Mouse (Mus musculus): Measurements from ENCODE around the gene Ces1a. TPM values are rescaled to one million over a fixed set of nuclear protein-coding genes. Genes with fewer than 3 reads are reported as not detected.

The Ces1a gene
- polyA plus RNA-seq, 1 experiment from 2014 or later, result not detected

GRCm38 (mm10) chr8:93010286-93010685 lies 37.7 kb downstream of the Ces1a start:
- H3K27me3 ChIP-seq (ENCODE audit: insufficient read depth, low read length), result no peaks in the 10 kb centered on the region

GRCm38 (mm10) chr8:92998600-92998999 lies 49.4 kb downstream of the Ces1a start:
- WGBS, result 43% methylated on average over 2 of the region's 2 CpGs
- H3K4me2 ChIP-seq (replicated peaks; ENCODE audit: low read depth, low read length), result no peak overlapping the region
- no peaks in the 10 kb centered on the region for H3K4me1 ChIP-seq (ENCODE audit: insufficient read depth, low read length)
- no peak overlapping the region for H3K27ac ChIP-seq (ENCODE audit: low read length)
- H3K9ac ChIP-seq (replicated peaks; ENCODE audit: low read length), result no peak overlapping the region
- no peaks in the 10 kb centered on the region for H3K27me3 ChIP-seq (ENCODE audit: insufficient read depth, low read length)
- no peak overlapping the region for H3K4me3 ChIP-seq (ENCODE audit: low read length)
- H3K9me3 ChIP-seq (ENCODE audit: low read length), result no peaks in the 10 kb centered on the region
- H3K36me3 ChIP-seq (ENCODE audit: insufficient read depth, low read length), result no peaks in the 10 kb centered on the region
- no peak for ATAC-seq (ENCODE audit: low FRiP score, low TSS enrichment)

More at GRCm38 (mm10) chr8:93010286-93010685, 37.7 kb downstream of the Ces1a start:
- no peaks in the 10 kb centered on the region for H3K9me3 ChIP-seq (ENCODE audit: low read length)
- no peak overlapping the region for H3K4me2 ChIP-seq (replicated peaks; ENCODE audit: low read depth, low read length)
- H3K36me3 ChIP-seq (ENCODE audit: insufficient read depth, low read length), result no peaks in the 10 kb centered on the region
- no peak overlapping the region for H3K27ac ChIP-seq (ENCODE audit: low read length)
- H3K9ac ChIP-seq (replicated peaks; ENCODE audit: low read length), result no peak overlapping the region
- no peaks in the 10 kb centered on the region for H3K4me1 ChIP-seq (ENCODE audit: insufficient read depth, low read length)
- H3K4me3 ChIP-seq (ENCODE audit: low read length), result no peak overlapping the region
- 36% methylated on average over 5 of the region's 5 CpGs for WGBS
- ATAC-seq (ENCODE audit: low FRiP score, low TSS enrichment), result no peak

DNA sequence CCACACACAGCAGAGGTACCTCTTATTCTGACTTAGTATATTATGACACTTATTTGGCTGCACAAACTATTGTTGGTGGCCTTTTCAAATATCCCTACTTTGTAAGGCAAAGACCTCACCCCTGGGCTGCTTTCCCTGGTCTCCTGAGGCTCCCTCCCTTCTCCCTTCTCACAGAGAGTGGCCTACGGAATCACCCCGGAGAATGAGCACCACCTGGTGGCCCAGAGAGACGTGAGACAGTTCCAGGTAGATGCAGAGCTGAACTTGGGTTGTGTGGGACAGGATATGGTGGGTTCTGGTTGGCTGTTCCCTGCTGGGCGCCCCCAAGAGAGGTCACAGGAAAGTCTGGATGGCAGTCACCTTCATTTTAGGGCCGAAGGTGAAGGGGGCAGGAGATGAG lies 51.2 kb downstream of the Ces1a start:
- Histone ChIP-seq H3K36me3 (ENCODE audit: insufficient read depth, low read length) (no peaks in the 10 kb centered on the region), H3K4me3 (ENCODE audit: low read length) (no peak overlapping the region), H3K4me1 (ENCODE audit: insufficient read depth, low read length) (no peaks in the 10 kb centered on the region), H3K4me2 (replicated peaks; ENCODE audit: low read depth, low read length) (no peak overlapping the region), H3K27me3 (ENCODE audit: insufficient read depth, low read length) (no peaks in the 10 kb centered on the region), H3K27ac (ENCODE audit: low read length) (no peak overlapping the region), H3K9ac (replicated peaks; ENCODE audit: low read length) (no peak overlapping the region), H3K9me3 (ENCODE audit: low read length) (no peaks in the 10 kb centered on the region)
- WGBS, result 16% methylated on average over 5 of the region's 5 CpGs
- no peak; the same call in 1 of the 2 replicates for ATAC-seq (ENCODE audit: low FRiP score, low TSS enrichment)

DNA sequence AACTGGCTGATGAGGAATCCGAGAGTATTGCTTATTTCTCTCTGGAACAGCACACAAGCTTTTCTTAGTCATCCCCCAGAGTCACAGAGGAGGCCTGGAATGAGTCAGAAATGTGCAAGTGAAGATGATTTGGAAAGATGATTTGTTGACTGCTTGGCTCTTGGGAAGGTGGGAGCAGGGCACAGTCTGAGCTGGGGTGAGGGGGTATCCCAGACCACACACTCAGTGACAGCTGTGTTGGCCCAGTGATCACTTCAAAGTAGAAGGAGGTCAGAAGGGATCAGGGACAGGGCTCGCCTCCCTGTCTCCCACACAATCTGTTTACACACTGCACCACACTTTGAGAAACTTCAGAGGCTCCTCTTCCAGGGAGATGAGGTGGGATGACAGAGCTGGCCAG lies 63.6 kb downstream of the Ces1a start:
- H3K4me2 ChIP-seq (replicated peaks; ENCODE audit: low read depth, low read length), result no peak overlapping the region
- H3K9ac ChIP-seq (replicated peaks; ENCODE audit: low read length), result no peak overlapping the region
- H3K27ac ChIP-seq (ENCODE audit: low read length), result no peak overlapping the region
- 35% methylated on average over 2 of the region's 2 CpGs for WGBS
- H3K9me3 ChIP-seq (ENCODE audit: low read length), result no peaks in the 10 kb centered on the region
- ATAC-seq (ENCODE audit: low FRiP score, low TSS enrichment), result no peak
- H3K27me3 ChIP-seq (ENCODE audit: insufficient read depth, low read length), result no peaks in the 10 kb centered on the region
- no peaks in the 10 kb centered on the region for H3K4me1 ChIP-seq (ENCODE audit: insufficient read depth, low read length)
- no peaks in the 10 kb centered on the region for H3K36me3 ChIP-seq (ENCODE audit: insufficient read depth, low read length)
- H3K4me3 ChIP-seq (ENCODE audit: low read length), result no peak overlapping the region

DNA sequence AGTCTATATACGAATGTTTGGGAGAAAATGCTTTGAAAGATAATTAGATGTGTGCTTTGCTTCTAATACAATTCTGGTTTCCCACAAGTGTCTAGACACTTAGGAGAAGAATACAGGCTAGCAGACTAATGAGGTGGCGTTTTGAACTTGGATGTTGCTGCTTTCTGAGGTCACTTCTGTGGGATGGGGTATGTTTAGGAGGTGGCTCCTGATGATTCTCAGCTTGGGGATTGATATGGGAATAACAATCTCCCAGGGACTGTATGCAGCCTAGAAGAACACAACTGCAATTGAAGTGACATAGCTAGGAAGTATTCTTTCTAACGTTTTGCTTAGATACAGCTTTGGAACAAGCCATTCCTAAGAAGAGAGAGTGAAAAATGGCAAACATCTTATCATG lies 65.5 kb downstream of the Ces1a start:
- ATAC-seq (ENCODE audit: low FRiP score, low TSS enrichment), result no peak
- no peaks in the 10 kb centered on the region for H3K9me3 ChIP-seq (ENCODE audit: low read length)

GRCm38 (mm10) chr8:92976656-92977055 lies 71.3 kb downstream of the Ces1a start:
- Histone ChIP-seq H3K27me3 (ENCODE audit: insufficient read depth, low read length) (no peaks in the 10 kb centered on the region), H3K27ac (ENCODE audit: low read length) (no peak overlapping the region), H3K9me3 (ENCODE audit: low read length) (no peaks in the 10 kb centered on the region), H3K36me3 (ENCODE audit: insufficient read depth, low read length) (no peaks in the 10 kb centered on the region), H3K4me1 (ENCODE audit: insufficient read depth, low read length) (no peaks in the 10 kb centered on the region), H3K4me3 (ENCODE audit: low read length) (no peak overlapping the region), H3K4me2 (replicated peaks; ENCODE audit: low read depth, low read length) (no peak overlapping the region), H3K9ac (replicated peaks; ENCODE audit: low read length) (no peak overlapping the region)
- 89% methylated on average over 5 of the region's 5 CpGs for WGBS
- ATAC-seq (ENCODE audit: low FRiP score, low TSS enrichment), result no peak

More for the DNA sequence above, 65.5 kb downstream of the Ces1a start:
- Histone ChIP-seq H3K36me3 (ENCODE audit: insufficient read depth, low read length) (no peaks in the 10 kb centered on the region), H3K9ac (replicated peaks; ENCODE audit: low read length) (no peak overlapping the region), H3K4me3 (ENCODE audit: low read length) (no peak overlapping the region), H3K27me3 (ENCODE audit: insufficient read depth, low read length) (no peaks in the 10 kb centered on the region), H3K27ac (ENCODE audit: low read length) (no peak overlapping the region), H3K4me1 (ENCODE audit: insufficient read depth, low read length) (no peaks in the 10 kb centered on the region), H3K4me2 (replicated peaks; ENCODE audit: low read depth, low read length) (no peak overlapping the region)
- 84% methylated on average over 3 of the region's 3 CpGs for WGBS

DNA sequence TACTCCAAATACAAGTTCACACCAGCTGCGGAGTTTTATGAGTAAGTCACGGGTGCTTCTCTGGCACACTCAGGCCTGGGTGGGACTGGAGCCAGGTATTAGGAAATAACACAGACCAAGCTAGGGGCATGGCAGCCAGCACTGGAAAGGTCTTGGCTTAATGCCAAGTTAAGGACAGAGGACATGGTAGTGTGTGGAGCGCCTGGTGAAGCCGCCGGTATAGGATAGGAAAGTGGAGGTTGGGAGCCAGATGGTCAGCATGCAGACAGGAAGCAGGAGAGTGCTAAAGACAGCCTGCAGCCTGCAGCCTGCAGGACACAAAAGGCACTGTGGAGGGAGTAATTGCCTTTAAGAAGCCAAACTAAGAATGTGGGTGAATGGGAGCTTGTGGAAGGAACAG lies 75.0 kb downstream of the Ces1a start:
- no peak overlapping the region for H3K4me2 ChIP-seq (replicated peaks; ENCODE audit: low read depth, low read length)
- peak; percentile 39; the same call in 1 of the 2 replicates for ATAC-seq (ENCODE audit: low FRiP score, low TSS enrichment)
- H3K27ac ChIP-seq (ENCODE audit: low read length), result no peak overlapping the region
- no peak overlapping the region for H3K9ac ChIP-seq (replicated peaks; ENCODE audit: low read length)
- H3K4me1 ChIP-seq (ENCODE audit: insufficient read depth, low read length), result no peaks in the 10 kb centered on the region
- H3K36me3 ChIP-seq (ENCODE audit: insufficient read depth, low read length), result no peaks in the 10 kb centered on the region
- 49% methylated on average over 5 of the region's 5 CpGs for WGBS
- H3K27me3 ChIP-seq (ENCODE audit: insufficient read depth, low read length), result no peaks in the 10 kb centered on the region
- no peak overlapping the region for H3K4me3 ChIP-seq (ENCODE audit: low read length)
- H3K9me3 ChIP-seq (ENCODE audit: low read length), result no peaks in the 10 kb centered on the region

Other genes with a start within 250 kb of the Ces1a start
- gene Mmp2, start 220.9 kb downstream of the Ces1a start, polyA plus RNA-seq (2015; fragmentation: Nextera tagmentation; extraction: Ambion mirVana), result 142 and 148 TPM in 2 replicates
- gene Lpcat2, start 192.9 kb downstream of the Ces1a start, polyA plus RNA-seq (2015; fragmentation: Nextera tagmentation; extraction: Ambion mirVana), result 5.5 and 6.1 TPM in 2 replicates
- gene Capns2, start 146.8 kb downstream of the Ces1a start, polyA plus RNA-seq (2015; fragmentation: Nextera tagmentation; extraction: Ambion mirVana), result 0.21 TPM in 1 of 2 replicates, not detected in the other
- 0.64 and 1.4 TPM in 2 replicates for gene Slc6a2, start 88.1 kb downstream of the Ces1a start, polyA plus RNA-seq (2015; fragmentation: Nextera tagmentation; extraction: Ambion mirVana)
- not detected in 2 replicates for gene Ces1b, start 31.8 kb upstream of the Ces1a start, polyA plus RNA-seq (2015; fragmentation: Nextera tagmentation; extraction: Ambion mirVana)
- 0.09 TPM in 1 of 2 replicates, not detected in the other for gene Ces1c, start 83.1 kb upstream of the Ces1a start, polyA plus RNA-seq (2015; fragmentation: Nextera tagmentation; extraction: Ambion mirVana)
- 0.22 and 2.4 TPM in 2 replicates for gene Ces1d, start 149.6 kb upstream of the Ces1a start, polyA plus RNA-seq (2015; fragmentation: Nextera tagmentation; extraction: Ambion mirVana)
- gene Ces1e, start 181.4 kb upstream of the Ces1a start, polyA plus RNA-seq (2015; fragmentation: Nextera tagmentation; extraction: Ambion mirVana), result 0.21 and 0.51 TPM in 2 replicates
- 0.31 TPM in 1 of 2 replicates, not detected in the other for gene Ces1f, start 231.6 kb upstream of the Ces1a start, polyA plus RNA-seq (2015; fragmentation: Nextera tagmentation; extraction: Ambion mirVana)